Mouse (Mus musculus) cerebellum, adult 18-20 months (tissue): ENCODE results near the gene Cd4.
"Not testable (repeated sequence)": the region's sequence is repeated elsewhere in the genome, so short reads cannot be mapped to it uniquely, and the experiment has no call there.

ENCODE experiments used
- DNase-seq, 2 experiments: peaks; one replicate each; pipeline ENCODE4 v3.0.0; 2021

Cd4 gene

DNA sequence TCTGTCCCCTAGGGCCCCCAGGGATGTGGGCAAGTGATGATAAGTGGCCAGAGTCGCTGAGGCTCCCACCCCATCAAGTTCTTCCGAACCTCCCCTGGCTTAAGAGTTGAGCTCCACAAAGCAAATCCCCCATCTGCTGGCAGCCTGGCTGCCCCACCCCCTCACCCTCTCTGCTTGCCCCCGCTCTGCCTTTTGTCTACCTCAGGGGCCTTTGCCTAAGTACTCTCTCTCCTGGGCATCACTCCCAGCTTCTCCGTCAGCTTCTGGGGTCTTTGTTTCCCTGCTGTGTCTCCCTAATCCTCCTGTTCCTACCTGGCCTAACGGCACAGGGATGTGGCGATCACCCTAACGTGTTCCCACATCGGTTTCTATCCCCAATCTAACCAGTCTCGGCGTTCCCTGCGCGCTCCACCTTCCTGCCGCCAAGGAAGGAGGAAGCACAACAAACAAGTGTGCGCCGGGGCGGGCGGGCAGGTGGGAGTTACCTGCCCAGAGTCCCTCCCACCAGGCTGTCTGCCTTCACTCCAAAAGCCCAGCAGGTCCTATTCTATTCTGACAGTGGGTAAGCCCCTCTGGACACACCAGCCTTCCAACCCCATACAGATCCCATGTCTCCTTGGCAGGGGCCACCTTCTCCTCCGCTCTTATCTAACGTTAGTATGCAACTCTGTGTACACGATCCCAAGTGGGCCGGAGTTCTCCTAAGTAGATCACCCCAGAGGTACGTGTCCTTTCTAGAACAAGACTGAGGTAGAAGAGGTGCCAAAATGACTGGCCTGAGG lies 27.3 kb upstream of the Cd4 start:
- peak; percentile 55 for DNase-seq

DNA sequence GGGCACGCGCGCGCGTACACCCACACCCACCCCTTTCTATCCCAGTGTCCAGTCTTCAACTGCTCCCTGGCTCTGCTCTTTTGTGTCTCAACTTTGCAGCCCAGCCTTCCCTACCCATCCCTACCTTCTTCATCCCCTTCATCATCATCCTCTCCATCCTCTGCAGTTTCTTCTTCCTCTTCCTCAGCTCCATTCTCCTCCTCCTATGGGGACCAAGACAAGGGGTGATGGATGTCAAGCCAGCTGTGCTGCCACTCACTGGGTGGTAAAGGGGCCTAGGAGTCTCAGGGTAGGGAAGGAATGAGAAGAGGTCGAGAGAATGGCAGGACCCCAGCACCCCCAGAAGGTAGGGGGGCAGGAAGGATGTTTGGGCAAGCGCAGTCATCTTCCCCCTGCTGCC lies 26.5 kb upstream of the Cd4 start:
- DNase-seq: no peak

DNA sequence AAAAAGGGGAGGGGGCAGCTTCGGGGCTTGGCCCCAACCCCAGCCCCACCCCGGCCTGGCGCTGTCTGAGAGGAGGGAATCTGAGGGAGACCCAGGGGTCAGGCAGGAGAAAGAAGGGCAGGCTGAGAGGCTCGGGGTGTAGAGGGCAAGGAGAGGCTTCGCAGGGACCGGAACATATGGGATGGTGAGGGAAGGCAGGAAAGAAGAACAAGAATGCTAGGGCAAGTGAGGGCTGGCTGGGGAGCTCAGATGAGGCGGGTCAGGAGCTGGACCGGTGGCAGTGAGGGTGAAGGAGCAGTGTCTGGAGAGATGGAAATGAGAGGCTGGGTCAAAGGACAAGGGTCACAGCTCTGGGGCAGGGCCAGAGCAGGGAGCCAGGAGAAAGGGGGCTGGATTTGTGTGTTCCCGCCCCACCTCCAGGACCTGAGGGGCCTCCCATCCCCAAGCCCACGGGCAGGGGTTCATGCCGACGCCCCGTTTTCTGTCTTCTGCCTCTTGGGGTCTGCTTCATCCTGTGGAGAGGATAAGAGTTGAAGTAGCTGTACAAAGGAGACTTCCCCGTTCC lies 25.8 kb upstream of the Cd4 start:
- DNase-seq: no peak

DNA sequence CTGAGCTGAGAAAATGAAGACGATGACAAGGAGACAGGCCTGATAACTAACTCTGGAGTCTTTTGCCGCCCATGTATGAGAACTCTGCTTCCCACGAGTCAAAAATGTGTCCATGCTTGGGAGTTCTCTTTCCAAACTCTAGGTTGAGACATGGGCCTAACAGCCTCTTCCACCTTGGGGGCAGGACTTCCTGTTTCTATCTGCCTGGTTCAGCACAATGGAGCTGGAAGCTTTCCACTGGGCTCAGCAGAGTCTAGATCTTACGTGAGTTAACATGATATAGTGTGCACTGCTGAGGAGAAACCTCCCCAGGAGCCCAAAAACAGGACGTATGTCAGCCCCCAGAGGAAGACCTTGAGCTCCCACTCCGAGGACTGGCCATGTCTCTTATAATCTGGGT lies 25.2 kb upstream of the Cd4 start:
- DNase-seq: no peak

DNA sequence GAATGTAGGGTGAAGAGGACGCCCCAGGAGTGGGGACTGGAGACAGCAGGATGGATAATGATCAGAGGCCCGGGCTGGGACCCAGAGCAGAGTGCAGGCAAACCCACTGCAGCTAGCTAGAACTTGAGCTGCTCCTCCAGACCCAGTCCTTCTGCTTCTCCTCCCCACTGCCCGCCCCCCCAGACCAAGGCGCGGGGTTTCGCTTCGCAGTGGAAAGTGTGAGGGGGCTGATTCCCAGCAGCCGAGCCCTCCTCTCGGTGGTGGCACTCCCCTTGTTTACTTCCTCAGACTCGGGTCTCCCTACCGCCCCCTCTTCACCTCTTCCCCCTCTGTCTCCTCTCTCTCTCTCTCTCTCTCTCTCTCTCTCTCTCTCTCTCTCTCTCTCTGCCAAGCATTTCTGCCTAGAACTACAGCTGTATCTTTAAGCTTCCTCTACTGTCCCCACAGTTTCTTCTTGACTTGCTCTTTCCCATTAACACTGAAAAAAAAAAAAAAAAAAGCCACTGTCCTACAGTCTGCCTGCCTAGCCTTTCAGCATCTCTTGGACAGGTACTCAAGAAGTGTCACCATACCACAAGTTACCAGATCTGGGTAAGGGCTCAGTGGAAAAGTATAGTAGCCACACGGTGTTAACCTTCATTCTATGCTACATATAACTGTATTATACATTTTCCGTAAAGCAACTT lies 23.7 kb upstream of the Cd4 start, which contains the start of gene Lag3:
Gene Lag3, minus strand, starts transcription at position 173 of the 686 bp plus-strand sequence.
- DNase-seq: no peak

DNA sequence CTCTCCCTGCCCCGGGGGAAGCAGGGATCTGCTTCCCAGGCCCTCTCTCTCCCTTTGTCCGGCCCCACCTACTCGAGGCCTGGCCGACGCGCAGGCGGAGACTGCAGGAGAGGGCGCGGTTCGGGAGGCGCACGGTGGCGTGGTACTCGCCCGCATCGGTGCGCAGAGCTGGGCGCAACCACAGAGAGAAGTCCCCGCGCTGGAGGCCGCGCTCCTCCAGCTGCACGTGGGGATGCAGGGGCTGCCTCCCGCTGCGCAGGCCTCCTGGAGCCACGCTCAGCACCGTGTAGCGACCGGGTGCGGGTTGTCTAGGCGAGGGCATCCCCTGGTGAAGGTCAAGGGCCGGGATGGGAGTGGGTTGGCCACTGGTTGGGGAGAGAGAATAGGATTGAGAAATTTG lies 22.0 kb upstream of the Cd4 start:
- peak in 1 of 2 experiments; percentile 39 for DNase-seq

DNA sequence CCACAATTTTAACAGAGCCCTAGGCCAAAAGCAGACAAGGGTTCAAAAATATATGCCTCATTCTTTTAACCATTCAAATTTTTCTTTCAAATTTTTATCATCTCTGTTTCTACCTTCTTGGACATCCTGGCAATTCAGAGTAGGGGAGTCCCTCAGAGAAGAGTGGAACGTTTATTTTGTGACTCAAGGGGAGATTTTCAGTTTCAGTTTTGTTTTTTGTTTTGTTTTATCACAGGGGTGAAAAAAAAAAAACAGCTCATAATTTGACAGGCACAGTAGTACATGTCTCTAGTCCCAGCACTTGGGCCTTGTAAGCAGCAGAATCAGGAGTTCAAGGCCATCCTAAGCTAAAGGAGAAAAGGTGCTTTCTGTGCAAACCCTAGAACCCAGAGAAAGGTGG lies 19.7 kb upstream of the Cd4 start:
- no peak for DNase-seq

DNA sequence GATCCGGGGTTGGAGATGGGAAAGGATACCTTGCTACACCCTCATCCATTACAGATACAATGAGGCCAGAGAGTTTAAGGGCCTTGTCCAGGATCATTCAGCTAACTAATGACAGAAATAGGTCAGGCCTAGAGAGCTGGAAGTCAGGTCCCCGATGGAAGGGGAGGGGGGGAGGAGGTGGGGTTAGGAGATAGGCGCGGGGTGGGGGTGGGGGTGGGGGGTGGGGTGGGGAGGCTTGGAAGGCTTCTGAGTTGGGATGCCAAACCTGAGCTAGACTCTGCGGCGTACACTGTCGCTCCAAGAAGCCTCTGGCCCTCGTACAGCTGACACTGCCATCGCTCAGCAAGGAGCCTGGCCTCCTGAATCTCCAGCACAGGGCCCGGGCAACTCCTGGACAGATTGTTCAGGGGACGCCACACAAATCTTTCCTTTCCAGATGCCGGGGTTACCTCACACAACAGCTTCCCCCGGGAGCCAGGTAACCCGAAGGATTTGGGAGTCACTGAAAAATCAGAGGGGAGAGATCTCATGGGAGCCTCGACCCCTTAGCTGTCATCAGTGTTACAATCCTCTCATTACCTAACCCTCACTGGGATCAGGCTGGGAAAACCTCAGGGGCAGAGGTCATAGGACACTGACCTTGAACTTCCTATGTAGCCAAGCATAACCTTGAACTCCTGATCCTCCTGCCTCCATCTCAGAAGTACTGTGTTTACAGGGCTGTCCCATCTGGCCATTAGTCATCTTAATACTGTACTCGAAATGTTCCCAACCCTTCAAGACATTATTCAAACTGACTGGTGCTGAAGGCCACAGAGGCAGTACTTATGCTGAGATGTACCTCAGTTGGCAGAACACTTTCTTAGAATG lies 17.2 kb upstream of the Cd4 start:
- peak; percentile 33 to 36 for DNase-seq

DNA sequence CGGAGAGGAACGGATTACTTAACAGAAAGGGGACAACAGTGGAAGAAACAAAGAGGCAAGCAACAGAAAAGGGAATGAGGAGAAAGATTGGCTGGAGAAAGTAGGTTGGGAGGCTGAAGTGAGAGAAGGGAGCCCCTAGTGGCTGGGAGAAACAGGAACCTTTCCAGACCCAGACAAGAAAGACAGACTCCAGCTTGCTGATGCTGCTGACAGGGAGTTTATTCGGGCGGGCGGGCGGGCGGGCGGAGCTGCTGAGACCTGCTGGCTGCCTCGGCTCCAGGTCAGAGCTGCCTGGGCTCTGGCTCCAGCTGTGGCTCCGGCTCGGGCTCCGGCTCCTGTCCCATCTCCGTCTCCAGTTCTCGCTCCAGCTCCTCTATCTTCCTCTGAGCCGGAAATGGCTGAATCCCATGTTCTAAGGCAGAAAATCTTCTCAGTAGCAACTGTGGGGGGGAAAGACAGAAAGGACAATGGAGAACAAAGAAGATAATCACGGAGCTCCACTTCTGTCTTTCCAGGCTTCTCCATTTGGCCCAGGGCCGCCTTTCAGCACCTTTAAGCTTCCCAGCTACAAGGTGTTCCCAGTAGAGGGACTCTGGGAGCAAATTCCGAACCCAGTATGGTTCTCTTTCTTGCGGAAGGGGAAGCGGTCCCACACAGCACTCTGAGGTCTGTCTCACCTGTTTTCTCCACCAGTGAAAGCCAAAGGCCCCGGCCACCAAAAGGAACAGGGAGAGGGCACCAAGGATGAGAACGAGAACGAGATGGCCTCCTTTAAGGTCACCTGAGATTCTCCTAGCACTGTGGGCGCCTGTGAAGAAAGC lies 16.4 kb upstream of the Cd4 start:
- peak; percentile 78 to 83 for DNase-seq

DNA sequence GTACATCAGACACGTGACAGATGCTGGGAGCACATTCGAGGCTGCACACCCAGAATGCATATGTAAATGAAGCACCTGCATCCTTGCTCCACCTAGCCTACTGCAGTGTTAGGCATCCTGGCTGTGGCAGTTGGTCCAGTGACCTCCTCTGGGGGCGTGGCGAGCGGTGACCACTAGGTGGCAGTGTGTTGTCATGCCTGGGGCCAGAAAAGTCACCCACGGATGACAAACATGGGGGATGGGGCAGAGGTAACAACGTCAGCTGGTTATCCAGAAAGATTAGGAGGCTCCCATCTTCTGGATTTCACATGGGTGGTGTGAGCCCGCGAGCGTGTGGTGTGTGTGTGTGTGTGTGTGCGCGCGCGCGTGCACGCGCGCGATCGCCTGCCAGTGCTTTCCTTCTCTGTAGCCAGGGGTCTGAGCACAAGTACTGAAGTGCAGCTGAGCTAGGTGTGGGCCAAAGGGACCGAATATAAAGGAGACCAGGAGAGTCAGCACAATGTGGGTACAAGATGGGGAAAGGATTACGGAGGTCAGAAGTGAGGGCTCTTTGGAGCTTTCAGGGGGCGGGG lies 15.6 kb upstream of the Cd4 start:
- DNase-seq: peak; percentile 98 to 99

DNA sequence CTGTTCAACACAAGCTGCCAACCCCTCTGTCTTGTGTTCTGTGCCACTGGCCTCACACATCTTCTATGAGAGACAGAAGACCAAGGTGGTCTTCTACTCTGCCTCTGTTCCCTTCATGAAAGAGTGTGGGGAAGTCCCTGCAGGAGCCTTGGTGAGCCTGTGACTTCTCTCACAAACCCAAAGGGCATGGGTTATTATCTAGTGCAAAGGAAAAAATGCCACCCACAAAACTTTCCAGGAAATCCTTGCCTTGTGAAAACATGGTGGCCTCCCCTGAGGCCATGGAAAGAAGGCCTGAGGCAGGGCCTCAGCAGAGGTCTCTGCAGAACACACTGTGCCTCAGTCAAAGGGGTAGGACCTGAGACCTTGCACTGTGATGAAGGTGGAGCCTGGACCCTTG lies 13.8 kb upstream of the Cd4 start:
- DNase-seq: no peak

DNA sequence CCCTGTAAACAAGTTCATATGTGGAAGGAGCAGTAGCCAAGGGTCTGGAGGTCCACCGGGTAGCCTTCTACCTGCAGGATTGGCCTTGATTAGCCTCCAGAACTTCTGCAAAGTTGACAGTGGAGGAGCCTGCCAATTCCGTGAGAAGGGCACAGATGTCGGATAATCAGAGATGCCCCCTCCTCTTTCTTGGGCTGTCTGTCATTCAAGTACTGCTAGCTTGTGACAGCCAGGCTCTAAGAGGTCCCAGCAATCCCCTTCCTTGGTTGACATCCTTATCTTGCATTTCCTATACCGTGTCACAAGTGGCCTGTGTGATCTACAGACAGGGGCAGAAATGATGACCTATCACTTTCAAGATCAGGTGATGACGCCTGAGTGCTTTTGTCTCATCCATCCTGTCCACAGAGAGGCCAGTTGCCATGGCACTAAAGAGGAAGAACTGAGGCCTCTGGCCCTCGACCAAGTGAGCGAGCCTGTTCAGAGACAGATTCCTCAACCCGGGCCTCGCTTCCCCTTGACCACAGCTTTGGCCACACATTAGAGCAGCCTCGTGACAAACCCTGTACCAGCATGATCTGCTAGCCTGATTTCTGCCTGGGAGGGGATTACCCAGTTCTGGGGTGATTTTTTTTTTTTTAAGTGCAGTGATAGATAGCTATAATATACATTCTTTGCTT lies 12.9 kb upstream of the Cd4 start:
- DNase-seq: no peak

DNA sequence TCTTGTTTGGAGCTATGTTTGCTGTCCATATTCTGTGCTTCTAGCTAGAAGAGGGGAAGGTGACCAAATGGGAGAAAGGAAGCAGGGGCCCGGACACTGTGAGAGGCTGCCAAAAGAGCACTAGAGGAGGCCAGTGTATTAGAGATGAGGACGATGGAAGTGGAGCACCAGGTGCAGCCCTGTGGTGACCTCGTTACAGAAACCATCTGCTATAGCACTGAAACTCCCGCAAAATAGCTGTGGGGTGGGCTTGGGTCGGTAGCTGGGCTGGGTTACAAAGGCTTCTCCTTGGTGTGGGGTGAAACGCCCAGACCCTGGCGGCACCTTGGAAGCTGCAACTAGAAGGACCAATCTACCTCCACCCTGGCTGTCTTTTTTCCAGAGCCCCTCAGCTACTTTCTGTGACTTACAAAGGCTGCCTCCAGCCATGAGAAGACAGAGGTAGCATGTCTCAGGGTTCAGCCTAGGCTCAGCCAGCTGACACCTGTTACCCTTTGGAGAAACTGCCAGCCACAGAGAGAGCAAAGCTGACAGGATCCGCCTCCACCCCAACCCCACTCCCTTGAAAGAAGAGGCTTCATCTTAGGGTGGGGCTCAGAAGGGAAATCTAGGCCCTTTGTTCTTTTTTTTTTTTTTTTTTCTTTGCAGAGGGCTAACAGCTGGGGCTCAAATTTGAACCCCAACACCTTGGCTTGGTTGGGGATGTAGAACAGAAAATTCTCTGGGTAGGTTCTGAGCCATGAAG lies 12.2 kb upstream of the Cd4 start:
- DNase-seq: peak; percentile 36 to 38

DNA sequence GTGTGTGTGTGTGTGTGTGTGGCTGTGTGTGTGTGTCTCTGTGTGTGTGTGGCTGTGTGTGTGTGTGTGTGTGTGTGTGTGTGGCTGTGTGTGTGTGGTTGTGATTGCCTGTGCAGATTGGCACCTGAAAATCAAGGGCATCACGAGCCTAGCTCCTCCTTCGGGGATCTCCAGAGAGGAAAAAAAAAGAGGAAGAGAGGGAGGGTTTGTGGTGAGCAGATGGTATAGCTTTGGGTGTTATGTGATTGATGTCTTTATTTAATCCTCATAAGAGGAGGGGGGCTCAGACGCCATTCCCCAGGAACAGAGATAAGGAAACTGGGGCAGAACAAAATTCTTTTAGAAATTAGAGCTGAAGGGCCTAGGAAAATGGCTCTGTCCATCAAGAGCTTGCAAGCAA lies 10.3 kb upstream of the Cd4 start:
- DNase-seq: no peak

DNA sequence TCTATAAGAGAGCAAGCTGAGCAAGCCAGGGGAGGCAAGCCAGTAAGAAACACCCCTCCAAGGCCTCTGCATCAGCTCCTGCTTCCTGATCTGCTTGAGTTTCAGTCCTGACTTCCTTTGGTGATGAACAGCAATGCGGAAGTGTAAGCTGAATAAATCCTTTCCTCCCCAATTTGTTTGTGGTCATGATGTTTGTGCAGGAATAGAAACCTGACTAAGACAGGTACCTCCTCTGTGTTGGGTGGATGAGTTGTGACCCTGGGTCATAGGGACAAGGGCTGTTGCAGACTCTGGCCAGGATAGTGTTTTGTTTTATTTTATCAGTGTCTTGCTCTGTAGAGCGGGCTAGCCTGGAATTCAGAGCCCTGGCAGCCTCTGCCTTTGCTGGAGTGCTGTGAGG lies 6.1 kb upstream of the Cd4 start:
- DNase-seq: not testable (repeated sequence)

DNA sequence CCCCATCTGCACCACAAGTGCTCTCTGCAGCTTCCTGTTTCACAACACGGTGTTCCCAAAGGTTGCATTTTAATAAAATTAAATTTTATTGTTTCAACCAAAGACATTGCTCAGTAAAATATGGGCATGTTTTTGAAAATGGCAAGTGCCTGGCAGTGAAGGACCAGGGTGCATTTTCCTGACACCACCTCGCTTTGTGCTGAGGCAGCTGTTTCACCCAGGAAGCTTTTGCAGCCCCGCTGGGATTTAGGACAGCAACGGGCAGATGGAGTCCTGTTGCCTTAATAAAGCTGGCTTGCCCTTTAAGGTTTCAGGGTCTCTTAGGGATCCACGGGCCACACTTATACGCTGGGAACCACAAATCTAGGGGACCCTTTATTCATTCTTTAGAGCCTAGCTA lies 3.0 kb upstream of the Cd4 start:
- DNase-seq: no peak

DNA sequence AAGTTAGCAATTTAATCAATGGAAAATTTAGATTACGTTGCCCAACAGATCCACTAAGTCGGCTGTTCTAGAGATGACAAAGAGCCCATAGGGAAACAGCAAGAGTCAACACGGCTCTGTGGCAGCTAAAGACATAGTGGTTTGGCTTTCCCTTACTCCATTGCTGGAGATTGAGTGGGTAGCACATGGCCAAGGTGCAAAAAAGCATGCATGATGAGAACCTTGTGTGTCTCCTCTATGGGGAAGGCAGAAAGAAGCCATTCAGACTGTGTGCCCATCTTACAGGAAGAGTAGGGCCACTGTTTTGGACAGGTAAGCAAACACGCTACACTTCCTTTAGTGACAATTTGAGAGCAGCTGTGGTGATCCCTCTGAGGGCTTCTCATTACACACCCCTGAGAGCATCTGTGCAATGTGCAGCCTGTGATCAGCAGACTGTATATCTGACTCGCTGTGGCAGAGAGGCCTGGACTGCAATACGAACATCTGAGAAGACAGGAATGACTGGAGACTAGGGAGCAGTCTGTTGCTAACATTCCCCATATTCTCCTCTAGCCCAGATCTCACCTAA lies 619 bp upstream of the Cd4 start:
- DNase-seq: no peak

DNA sequence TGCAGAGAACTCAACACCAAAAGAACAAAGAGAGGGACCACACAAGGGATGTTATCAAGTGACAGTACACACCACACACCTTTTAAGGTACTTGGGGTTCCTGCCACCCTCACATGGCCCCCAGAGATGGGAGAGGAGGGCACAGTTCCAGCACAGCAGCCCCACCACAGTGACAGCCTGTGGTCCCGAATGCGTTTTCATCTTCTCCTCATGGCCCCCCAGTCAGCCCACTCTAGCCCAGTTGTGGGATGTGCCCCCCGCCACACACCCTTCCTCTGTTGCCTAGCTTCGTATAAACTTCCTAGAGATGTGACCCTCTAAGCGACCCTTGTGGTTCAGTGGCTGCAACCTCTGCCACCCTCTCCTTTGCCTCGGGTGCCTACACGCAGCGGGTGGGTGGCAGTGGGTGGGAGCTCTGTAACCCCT lies 2.1 kb downstream of the Cd4 start:
- no peak for DNase-seq

DNA sequence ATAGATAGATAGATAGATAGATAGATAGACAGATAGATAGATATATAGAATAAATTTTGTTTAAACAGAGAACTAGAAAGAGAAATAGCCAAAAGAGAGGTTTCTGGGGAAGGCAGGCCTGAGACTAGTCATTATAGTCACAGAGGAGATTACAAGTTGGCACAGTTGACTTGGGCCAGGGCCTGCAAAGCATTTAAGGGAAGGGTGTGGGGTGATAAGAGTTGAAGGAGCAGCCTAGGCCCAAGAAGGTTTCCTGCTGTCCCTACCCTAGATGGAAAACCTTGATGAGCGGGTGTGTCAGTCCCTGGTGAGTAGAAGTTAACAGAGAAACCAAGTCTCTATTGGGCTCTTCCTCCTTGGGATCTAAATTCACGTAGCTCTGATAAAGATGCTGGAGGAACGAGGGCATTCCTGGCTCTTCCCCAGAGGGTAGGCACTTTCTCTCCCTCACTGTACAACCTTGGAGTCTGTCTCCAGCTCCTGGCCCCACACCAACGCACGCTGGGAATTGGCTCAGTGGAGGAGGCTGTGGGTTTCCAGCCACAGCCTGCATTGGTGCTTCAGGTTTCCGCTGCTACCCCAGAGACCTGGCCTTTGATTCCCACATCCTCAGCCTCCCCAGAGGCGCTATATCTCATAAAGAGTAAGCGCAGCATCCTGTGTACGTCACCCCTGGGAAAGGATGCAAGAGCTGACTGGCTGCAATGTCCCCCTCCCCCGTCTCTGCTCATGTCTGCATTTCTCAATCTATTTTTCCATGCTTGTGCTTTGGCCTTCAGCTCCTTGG lies 3.1 kb downstream of the Cd4 start:
- DNase-seq: peak; percentile 85 to 86
